Mouse (Mus musculus) embryonic facial prominence, embryonic 11.5 days (tissue): ENCODE data around the gene Gm40193. TPM values are rescaled to one million over a fixed set of nuclear protein-coding genes. Genes with fewer than 3 reads are reported as not detected.
"Not testable (repeated sequence)": the region's sequence is repeated elsewhere in the genome, so short reads cannot be mapped to it uniquely, and the experiment has no call there.

Experiments used
- ATAC-seq: fragments of 200-750 bp; cut with Nextera tagmentation; replicated peaks from 2 replicates; pipeline ENCODE4 v1.8.0; 2017; ENCODE audit warnings: low read depth; ENCODE audit not compliant: insufficient number of reproducible peaks, low FRiP score, low TSS enrichment
- DNase-seq: peaks from one replicate; pipeline ENCODE4 v3.0.0-alpha.2; 2015; ENCODE audit warnings: low spot score
- H3K27ac ChIP-seq: fragments of 300-500 bp; sonication (generic); replicated peaks from 2 replicates; pipeline ENCODE4 v1.5.1; 2014; ENCODE audit warnings: mild to moderate bottlenecking, low read depth, low read length, control low read depth
- H3K27me3 ChIP-seq: fragments of 300-500 bp; sonication (generic); 2 replicates; pipeline ENCODE4 v1.6.1; 2014; ENCODE audit warnings: mild to moderate bottlenecking, low read length, moderate library complexity, mixed read lengths; ENCODE audit not compliant: control insufficient read depth, insufficient read depth
- H3K36me3 ChIP-seq: fragments of 300-500 bp; sonication (generic); replicated peaks from 2 replicates; pipeline ENCODE4 v1.6.1; 2014; ENCODE audit warnings: low read depth, mild to moderate bottlenecking, low read length, moderate library complexity, mixed read lengths; ENCODE audit not compliant: control insufficient read depth, insufficient read depth
- H3K4me1 ChIP-seq: fragments of 300-500 bp; sonication (generic); 2 replicates; pipeline ENCODE4 v1.6.1; 2014; ENCODE audit warnings: low read length, mixed read lengths; ENCODE audit not compliant: control insufficient read depth, insufficient read depth
- H3K4me2 ChIP-seq: fragments of 300-500 bp; sonication (generic); 2 replicates; pipeline ENCODE4 v1.6.1; 2014; ENCODE audit warnings: low read depth, mild to moderate bottlenecking, control low read depth, low read length, moderate library complexity
- H3K4me3 ChIP-seq: fragments of 300-500 bp; sonication (generic); 2 replicates; pipeline ENCODE4 v1.5.1; 2014; ENCODE audit warnings: low read depth, low read length, control low read depth
- H3K9ac ChIP-seq: fragments of 300-500 bp; sonication (generic); replicated peaks from 2 replicates; pipeline ENCODE4 v1.6.1; 2014; ENCODE audit warnings: mild to moderate bottlenecking, control low read depth, low read length
- H3K9me3 ChIP-seq: fragments of 300-500 bp; sonication (generic); replicated peaks from 2 replicates; pipeline ENCODE4 v1.6.1; 2016; ENCODE audit warnings: mild to moderate bottlenecking, low read length, inconsistent platforms, mixed read lengths; ENCODE audit not compliant: control insufficient read depth
- WGBS: fragments of 180-500 bp; shearing (Covaris S2); extraction: QIAGEN DNeasy Blood & Tissue Kit; methylation state at CpG from one replicate; pipeline ENCODE4 v1.1.7; 2014; 5-methylcytosine and 5-hydroxymethylcytosine counted together
- polyA plus RNA-seq: library from polyadenylated mRNA; unstranded; fragments of >200 nt; fragmentation: Nextera tagmentation; extraction: Ambion mirVana; gene quantifications from 2 replicates; pipeline ENCODE4 v1.2.1, GENCODE M21; 2014

Gm40193 gene
- polyA plus RNA-seq, 1 experiment from 2014 or later = not detected

DNA sequence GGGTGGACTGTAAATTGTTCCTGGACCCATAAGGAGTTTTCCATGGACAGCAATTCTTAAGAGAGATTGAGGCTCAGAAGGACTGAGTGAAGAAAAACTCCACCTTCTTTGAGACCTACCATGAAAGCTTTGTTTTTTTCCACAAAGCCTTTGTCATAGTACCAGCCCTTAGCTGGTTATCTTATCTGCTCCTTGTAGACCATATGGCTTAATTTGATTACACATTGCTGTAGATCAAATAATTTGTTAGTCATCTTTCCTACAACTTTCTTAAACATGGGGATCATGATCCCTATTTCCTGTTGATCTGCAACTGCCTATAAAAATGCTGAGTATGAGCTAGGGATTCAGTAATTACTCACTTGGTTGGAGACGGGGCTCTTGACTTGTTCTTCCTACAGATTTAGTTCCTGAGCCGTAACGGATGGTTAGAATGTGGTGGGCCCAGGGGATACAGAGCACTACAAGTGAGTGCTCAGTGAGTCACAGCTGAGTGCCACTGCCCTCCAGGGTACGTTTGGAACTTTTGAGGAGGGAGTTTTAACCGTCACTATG is 39.7 kb upstream of the Gm40193 start:
- DNase-seq = no peak
- no peaks in the 10 kb centered on the region for H3K9me3 ChIP-seq

DNA sequence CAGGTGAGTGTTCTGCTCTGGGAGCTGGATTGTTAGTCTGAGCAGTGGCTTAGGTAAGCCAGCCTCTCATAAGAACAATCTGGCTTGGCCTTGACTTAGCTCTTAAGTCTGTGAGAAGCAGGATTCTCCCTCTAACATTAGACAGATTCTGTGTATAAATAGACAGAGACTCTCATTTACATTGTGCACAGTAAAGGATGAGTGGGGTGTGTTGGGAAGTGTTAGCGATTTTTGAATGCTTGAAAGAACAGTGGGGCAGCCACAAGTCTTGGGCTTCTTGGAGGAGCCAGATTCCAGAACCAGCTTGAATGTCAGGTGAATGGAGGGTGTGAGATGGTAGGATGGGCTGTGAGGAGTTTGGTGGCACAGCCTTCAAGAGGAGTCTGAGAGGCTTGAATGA is 38.9 kb upstream of the Gm40193 start:
- 92% methylated on average over 1 of the region's 1 CpGs for WGBS

More for the DNA sequence above, 39.7 kb upstream of the Gm40193 start:
- H3K36me3 ChIP-seq = no peaks in the 10 kb centered on the region
- H3K4me2 ChIP-seq = no peak overlapping the region
- no peak overlapping the region for H3K9ac ChIP-seq
- WGBS = 51% methylated on average over 5 of the region's 5 CpGs
- no peak for ATAC-seq
- no peaks in the 10 kb centered on the region for H3K27me3 ChIP-seq
- no peak overlapping the region for H3K4me3 ChIP-seq
- no peak overlapping the region for H3K27ac ChIP-seq
- no peaks in the 10 kb centered on the region for H3K4me1 ChIP-seq

DNA sequence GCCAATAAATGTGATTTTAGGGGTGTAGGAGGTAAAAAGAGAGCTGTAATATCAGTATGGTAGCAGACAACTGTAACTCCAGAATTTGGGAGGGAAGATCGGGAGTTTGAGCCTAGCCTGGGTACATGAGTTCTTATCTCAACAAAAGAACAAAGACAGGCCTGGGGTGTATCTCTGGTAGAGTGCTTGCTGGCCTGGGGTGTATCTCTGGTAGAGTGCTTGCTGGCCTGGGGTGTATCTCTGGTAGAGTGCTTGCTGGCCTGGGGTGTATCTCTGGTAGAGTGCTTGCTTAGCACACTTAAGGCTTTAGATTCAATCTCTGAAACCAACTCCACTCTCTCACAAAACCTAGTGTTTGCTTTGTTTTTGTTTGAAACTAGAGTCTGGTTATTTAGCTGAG is 37.9 kb upstream of the Gm40193 start:
- H3K9ac ChIP-seq, H3K9me3 ChIP-seq, H3K4me1 ChIP-seq, DNase-seq, H3K27ac ChIP-seq, H3K27me3 ChIP-seq, ATAC-seq, H3K4me2 ChIP-seq, H3K4me3 ChIP-seq, H3K36me3 ChIP-seq: not testable (repeated sequence)
- 85% methylated on average over 1 of the region's 1 CpGs for WGBS

More for the DNA sequence above, 38.9 kb upstream of the Gm40193 start:
- Histone ChIP-seq H3K4me1 (no peaks in the 10 kb centered on the region), H3K27ac (no peak overlapping the region), H3K9me3 (no peaks in the 10 kb centered on the region), H3K4me2 (no peak overlapping the region), H3K4me3 (no peak overlapping the region), H3K27me3 (no peaks in the 10 kb centered on the region), H3K9ac (no peak overlapping the region), H3K36me3 (no peaks in the 10 kb centered on the region)
- ATAC-seq (no peak), DNase-seq (no peak)

DNA sequence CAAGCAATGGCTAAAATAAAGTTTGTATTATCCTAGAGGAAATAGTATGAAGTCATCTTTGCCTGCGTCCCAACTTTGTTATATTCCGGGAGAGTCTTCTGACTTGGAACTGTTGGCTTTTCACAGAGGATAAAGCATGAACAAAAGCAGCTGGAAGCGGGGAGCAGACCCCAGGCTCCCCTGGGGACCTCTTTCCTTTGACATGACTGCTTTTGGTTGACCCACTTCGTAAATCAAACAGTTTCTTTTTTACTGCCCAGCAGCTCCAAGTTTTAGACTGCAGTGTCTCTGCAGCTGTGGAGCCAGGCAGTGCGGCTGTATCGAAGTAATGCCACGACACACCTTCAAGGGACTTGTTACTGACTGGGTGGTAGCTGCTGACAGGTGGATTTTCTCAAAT is 33.8 kb upstream of the Gm40193 start:
- ATAC-seq (no peak), DNase-seq (no peak)
- Histone ChIP-seq H3K4me2 (no peak overlapping the region), H3K27me3 (no peaks in the 10 kb centered on the region), H3K9me3 (no peaks in the 10 kb centered on the region), H3K9ac (no peak overlapping the region), H3K4me1 (peaks cover 6% of the 10 kb centered on the region), H3K36me3 (no peaks in the 10 kb centered on the region), H3K4me3 (no peak overlapping the region), H3K27ac (no peak overlapping the region)
- 80% methylated on average over 7 of the region's 7 CpGs for WGBS

DNA sequence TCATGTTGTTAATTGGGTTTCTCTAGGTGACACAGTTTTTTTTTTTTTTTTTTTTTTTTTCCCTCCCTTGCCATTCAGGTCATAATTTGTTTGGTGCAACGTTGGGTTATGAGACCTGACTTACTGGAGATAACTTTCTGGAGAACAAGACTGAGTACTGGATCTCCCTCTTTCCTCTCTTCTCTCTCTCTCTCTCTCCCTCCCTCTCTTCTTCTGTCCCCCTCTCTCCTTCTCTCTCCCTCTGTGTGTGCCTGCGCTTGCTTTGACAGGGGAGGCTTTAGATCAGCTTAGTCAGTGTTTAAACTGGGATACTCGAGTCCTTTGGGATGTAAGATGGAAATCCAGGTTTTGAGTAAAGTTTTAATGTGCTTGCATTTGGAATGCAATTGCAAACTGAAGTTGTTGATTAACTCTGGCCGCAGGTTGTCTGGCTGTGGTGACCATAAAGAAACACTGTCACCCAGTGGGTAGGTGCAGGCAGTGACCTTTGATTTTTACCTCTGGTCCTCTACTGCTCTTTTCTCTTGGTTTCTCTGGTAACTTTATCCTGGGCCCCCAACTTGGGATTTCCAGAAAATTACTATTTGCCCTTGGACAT is 31.6 kb upstream of the Gm40193 start:
- DNase-seq (no peak), ATAC-seq (no peak)
- Histone ChIP-seq H3K4me3 (peak overlapping the region; percentile 87), H3K9ac (peak overlapping the region; percentile 82; the same call in 1 of the 2 replicates), H3K4me2 (peak overlapping the region; percentile 87), H3K4me1 (peaks cover 6% of the 10 kb centered on the region), H3K27me3 (no peaks in the 10 kb centered on the region), H3K9me3 (no peaks in the 10 kb centered on the region), H3K27ac (no peak overlapping the region), H3K36me3 (no peaks in the 10 kb centered on the region)
- 40% methylated on average over 4 of the region's 4 CpGs for WGBS

DNA sequence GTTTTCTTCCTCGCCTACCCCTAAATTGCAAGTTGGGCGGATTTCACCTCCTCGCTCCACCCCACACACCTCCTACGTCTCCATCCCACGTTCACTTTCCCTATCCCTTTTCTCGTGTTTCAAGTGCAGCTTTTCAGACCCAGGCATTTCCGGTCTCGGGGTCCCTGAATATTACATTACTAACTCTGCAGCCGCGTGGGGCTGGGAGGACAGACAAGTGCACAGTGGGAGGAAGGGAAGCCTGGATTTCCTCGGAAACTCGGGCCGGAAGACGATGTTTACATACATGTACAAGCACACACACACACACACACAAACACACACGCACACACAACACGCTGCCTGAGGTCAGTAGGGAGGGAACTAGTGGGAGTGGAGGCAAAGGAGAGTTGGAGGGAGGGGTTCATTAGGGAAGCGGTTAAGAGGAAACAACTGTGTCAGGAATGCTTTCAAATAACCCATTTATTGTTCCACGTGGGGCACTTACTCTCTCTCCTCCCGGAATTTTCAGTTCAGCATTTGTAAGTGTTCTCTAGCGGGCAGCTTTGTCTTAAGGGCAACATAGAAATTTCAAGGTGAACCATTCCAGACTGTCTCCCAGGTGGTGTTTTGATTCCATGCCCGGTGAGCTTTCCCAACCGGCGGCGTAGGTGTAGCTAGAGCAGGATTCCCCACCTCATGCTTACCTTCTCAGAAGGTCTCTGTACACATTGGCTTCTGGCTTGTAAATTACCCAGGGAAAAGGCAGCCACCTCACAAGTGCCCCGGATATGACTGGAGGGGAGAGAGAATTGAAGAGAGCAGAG is 30.9 kb upstream of the Gm40193 start:
- DNase-seq = peak; percentile 67
- H3K4me1 ChIP-seq = peaks cover 6% of the 10 kb centered on the region
- H3K36me3 ChIP-seq = no peaks in the 10 kb centered on the region
- 1% methylated on average over 25 of the region's 25 CpGs for WGBS
- H3K9ac ChIP-seq = peak overlapping the region; percentile 82
- ATAC-seq = peak; percentile 26; the same call in 1 of the 2 replicates
- no peaks in the 10 kb centered on the region for H3K9me3 ChIP-seq
- no peaks in the 10 kb centered on the region for H3K27me3 ChIP-seq
- peak overlapping the region; percentile 87 for H3K4me2 ChIP-seq
- H3K27ac ChIP-seq = peak overlapping the region; percentile 87
- H3K4me3 ChIP-seq = peak overlapping the region; percentile 87

DNA sequence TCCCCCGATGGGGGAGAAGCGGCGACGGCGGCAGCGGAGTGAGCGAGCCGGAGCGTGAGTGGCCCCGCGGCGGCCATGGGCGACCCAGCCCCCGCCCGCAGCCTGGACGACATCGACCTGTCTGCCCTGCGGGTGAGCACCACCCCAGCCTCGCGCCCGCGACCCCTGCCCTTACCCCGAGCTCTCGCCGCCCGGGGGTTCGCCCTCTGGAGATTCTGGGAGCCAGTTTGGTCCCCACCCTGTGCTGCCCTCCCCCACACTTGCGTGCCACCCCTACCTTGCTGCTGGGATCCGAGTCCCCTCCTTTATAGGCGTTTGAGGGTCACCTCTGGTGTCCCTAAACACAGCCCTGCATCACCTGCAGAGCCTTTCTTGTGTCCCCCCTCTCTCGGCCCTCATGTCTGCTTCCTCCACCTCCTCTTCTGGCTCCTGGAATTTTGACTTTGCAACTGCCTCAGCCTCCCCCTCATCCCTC is 30.3 kb upstream of the Gm40193 start:
- Histone ChIP-seq H3K4me3 (peak overlapping the region; percentile 87), H3K36me3 (no peaks in the 10 kb centered on the region), H3K9me3 (no peaks in the 10 kb centered on the region), H3K4me2 (peak overlapping the region; percentile 87), H3K27ac (peak overlapping the region; percentile 87), H3K9ac (peak overlapping the region; percentile 82), H3K4me1 (peaks cover 6% of the 10 kb centered on the region), H3K27me3 (no peaks in the 10 kb centered on the region)
- ATAC-seq = peak; percentile 61
- DNase-seq = no peak
- WGBS = under 1% methylated on average over 31 of the region's 31 CpGs
